Mouse (Mus musculus) limb, embryonic 12.5 days (tissue): ENCODE results near the gene Hrh1. TPM values are rescaled to one million over a fixed set of nuclear protein-coding genes. Genes with fewer than 3 reads are reported as not detected.

Source experiments
- ATAC-seq: fragments of 200-750 bp; cut with Nextera tagmentation; 2 replicates; pipeline ENCODE4 v1.8.0; 2017; ENCODE audit warnings: low read depth, moderate TSS enrichment; ENCODE audit not compliant: insufficient number of reproducible peaks, insufficient read depth, low FRiP score, low TSS enrichment
- H3K27ac ChIP-seq: fragments of 300-500 bp; sonication (generic); 2 replicates; pipeline ENCODE4 v1.5.1; 2016; ENCODE audit warnings: mild to moderate bottlenecking, moderate library complexity
- H3K27me3 ChIP-seq: fragments of 300-500 bp; sonication (generic); 2 replicates; pipeline ENCODE4 v1.6.1; 2016; ENCODE audit warnings: mild to moderate bottlenecking, moderate library complexity
- H3K36me3 ChIP-seq: fragments of 300-500 bp; sonication (generic); 2 replicates; pipeline ENCODE4 v1.6.1; 2016; ENCODE audit warnings: mild to moderate bottlenecking, moderate library complexity
- H3K4me1 ChIP-seq: fragments of 300-500 bp; sonication (generic); replicated peaks from 2 replicates; pipeline ENCODE4 v1.6.1; 2016
- H3K4me2 ChIP-seq: fragments of 300-500 bp; sonication (generic); 2 replicates; pipeline ENCODE4 v1.6.1; 2016; ENCODE audit warnings: mild to moderate bottlenecking, moderate library complexity
- H3K4me3 ChIP-seq: fragments of 300-500 bp; sonication (generic); replicated peaks from 2 replicates; pipeline ENCODE4 v1.5.1; 2016; ENCODE audit warnings: mild to moderate bottlenecking
- H3K9ac ChIP-seq: fragments of 300-500 bp; sonication (generic); replicated peaks from 2 replicates; pipeline ENCODE4 v1.6.1; 2016; ENCODE audit warnings: mild to moderate bottlenecking, moderate library complexity
- H3K9me3 ChIP-seq: fragments of 300-500 bp; sonication (generic); 2 replicates; pipeline ENCODE4 v1.6.1; 2016; ENCODE audit warnings: mild to moderate bottlenecking, moderate library complexity
- WGBS: fragments of 180-500 bp; shearing (Covaris S2); methylation state at CpG from one replicate; pipeline ENCODE4 v1.1.7; 2016; 5-methylcytosine and 5-hydroxymethylcytosine counted together
- polyA plus RNA-seq: library from polyadenylated mRNA; unstranded; fragments of >200 nt; fragmentation: Nextera tagmentation; extraction: Ambion mirVana; gene quantifications from 2 replicates; pipeline ENCODE4 v1.2.1, GENCODE M21; 2016

The Hrh1 gene
- polyA plus RNA-seq, 1 experiment from 2014 or later, result 0.11 TPM

- Histone ChIP-seq H3K9me3 (no peaks in the 10 kb centered on the region), H3K36me3 (no peaks in the 10 kb centered on the region), H3K27ac (no peak overlapping the region), H3K27me3 (peaks cover 37% of the 10 kb centered on the region), H3K4me3 (no peak overlapping the region), H3K4me2 (no peak overlapping the region), H3K4me1 (no peaks in the 10 kb centered on the region), H3K9ac (no peak overlapping the region)
- ATAC-seq, result no peak
- WGBS, result 79% methylated on average over 4 of the region's 4 CpGs
Observed at GRCm38 (mm10) chr6:114387855-114388254, 9.9 kb upstream of the Hrh1 start.

- no peak overlapping the region for H3K27ac ChIP-seq
- WGBS, result 72% methylated on average over 2 of the region's 2 CpGs
- no peak overlapping the region for H3K4me3 ChIP-seq
- ATAC-seq, result no peak
- peaks cover 52% of the 10 kb centered on the region for H3K27me3 ChIP-seq
- no peak overlapping the region for H3K4me2 ChIP-seq
- H3K9ac ChIP-seq, result no peak overlapping the region
- no peaks in the 10 kb centered on the region for H3K9me3 ChIP-seq
- H3K36me3 ChIP-seq, result no peaks in the 10 kb centered on the region
- H3K4me1 ChIP-seq, result no peaks in the 10 kb centered on the region
Observed at GRCm38 (mm10) chr6:114390129-114390528, 7.6 kb upstream of the Hrh1 start.

DNA sequence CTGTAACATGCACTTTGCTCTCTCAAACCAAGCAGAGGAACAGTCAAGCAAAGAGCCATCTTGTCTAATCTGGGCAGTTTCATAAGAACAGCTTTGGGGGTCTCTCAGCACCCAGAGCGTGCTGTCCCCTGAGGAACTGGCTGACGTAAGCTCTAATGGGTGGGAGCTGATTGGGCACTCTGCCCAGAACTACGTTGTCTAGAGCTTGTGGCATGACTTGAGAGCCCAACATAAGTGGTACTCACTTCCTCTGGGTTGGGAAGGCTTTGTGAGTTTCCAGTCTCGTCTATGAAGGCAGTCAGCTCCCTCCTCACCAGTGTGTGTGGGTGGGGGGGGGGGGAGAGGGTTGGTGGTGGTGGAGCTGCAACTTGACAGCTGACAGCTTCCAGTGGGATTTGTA is 2.8 kb upstream of the Hrh1 start:
- Histone ChIP-seq H3K4me3 (no peak overlapping the region), H3K27me3 (peaks cover 87% of the 10 kb centered on the region), H3K36me3 (no peaks in the 10 kb centered on the region), H3K27ac (no peak overlapping the region), H3K4me1 (peaks cover 9% of the 10 kb centered on the region), H3K9me3 (no peaks in the 10 kb centered on the region), H3K9ac (no peak overlapping the region), H3K4me2 (no peak overlapping the region)
- 69% methylated on average over 4 of the region's 4 CpGs for WGBS
- no peak for ATAC-seq

- ATAC-seq, result no peak
- H3K27ac ChIP-seq, result no peak overlapping the region
- WGBS, result 76% methylated on average over 4 of the region's 4 CpGs
- peaks cover 9% of the 10 kb centered on the region for H3K4me1 ChIP-seq
- H3K4me3 ChIP-seq, result no peak overlapping the region
- no peaks in the 10 kb centered on the region for H3K9me3 ChIP-seq
- no peak overlapping the region for H3K9ac ChIP-seq
- H3K4me2 ChIP-seq, result no peak overlapping the region
- H3K36me3 ChIP-seq, result no peaks in the 10 kb centered on the region
- H3K27me3 ChIP-seq, result peaks cover 90% of the 10 kb centered on the region
Observed at GRCm38 (mm10) chr6:114396605-114397004, 1.1 kb upstream of the Hrh1 start.

GRCm38 (mm10) chr6:114397280-114397679 is 456 bp upstream of the Hrh1 start:
- no peak for ATAC-seq
- H3K27ac ChIP-seq, result no peak overlapping the region
- H3K4me1 ChIP-seq, result peaks cover 9% of the 10 kb centered on the region
- 6% methylated on average over 11 of the region's 11 CpGs for WGBS
- peaks cover 5% of the 10 kb centered on the region for H3K9me3 ChIP-seq
- no peaks in the 10 kb centered on the region for H3K36me3 ChIP-seq
- H3K4me3 ChIP-seq, result peak overlapping the region; percentile 55
- H3K9ac ChIP-seq, result peak overlapping the region; percentile 54; the same call in 1 of the 2 replicates
- peaks cover 93% of the 10 kb centered on the region for H3K27me3 ChIP-seq
- peak overlapping the region; percentile 97 for H3K4me2 ChIP-seq

- peaks cover 13% of the 10 kb centered on the region for H3K4me1 ChIP-seq
- H3K36me3 ChIP-seq, result no peaks in the 10 kb centered on the region
- ATAC-seq, result no peak
- peaks cover 8% of the 10 kb centered on the region for H3K9me3 ChIP-seq
- H3K4me3 ChIP-seq, result peak overlapping the region; percentile 55
- H3K27me3 ChIP-seq, result peaks cover 85% of the 10 kb centered on the region
- 4% methylated on average over 9 of the region's 9 CpGs for WGBS
- no peak overlapping the region for H3K9ac ChIP-seq
- peak overlapping the region; percentile 97; the same call in 1 of the 2 replicates for H3K4me2 ChIP-seq
- H3K27ac ChIP-seq, result no peak overlapping the region
Observed at GRCm38 (mm10) chr6:114398626-114399025, 890 bp downstream of the Hrh1 start.

DNA sequence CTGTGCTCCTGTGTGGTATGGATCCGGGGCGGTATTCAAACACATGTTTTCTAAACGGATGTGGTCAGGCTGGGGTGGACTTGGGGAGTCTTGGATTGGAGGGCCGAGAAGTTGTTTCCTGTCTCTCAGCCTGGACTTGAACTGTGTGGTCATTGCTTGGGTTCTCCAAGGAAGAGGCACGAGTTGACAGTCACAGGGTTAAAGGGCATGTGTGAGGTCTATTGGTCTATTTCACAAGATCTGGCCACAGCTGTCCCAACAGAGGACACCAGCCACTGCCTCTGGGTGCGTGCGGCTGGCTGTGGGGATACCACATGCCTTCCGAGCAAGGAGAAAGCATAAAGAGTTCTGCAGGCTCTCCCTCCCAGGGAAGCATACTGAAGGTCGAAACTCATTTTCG is 2.7 kb downstream of the Hrh1 start:
- H3K4me1 ChIP-seq, result peaks cover 22% of the 10 kb centered on the region
- no peak for ATAC-seq
- no peak overlapping the region for H3K4me2 ChIP-seq
- no peak overlapping the region for H3K4me3 ChIP-seq
- H3K36me3 ChIP-seq, result no peaks in the 10 kb centered on the region
- no peak overlapping the region for H3K27ac ChIP-seq
- WGBS, result 79% methylated on average over 10 of the region's 10 CpGs
- peaks cover 8% of the 10 kb centered on the region for H3K9me3 ChIP-seq
- H3K27me3 ChIP-seq, result peaks cover 75% of the 10 kb centered on the region
- H3K9ac ChIP-seq, result no peak overlapping the region

DNA sequence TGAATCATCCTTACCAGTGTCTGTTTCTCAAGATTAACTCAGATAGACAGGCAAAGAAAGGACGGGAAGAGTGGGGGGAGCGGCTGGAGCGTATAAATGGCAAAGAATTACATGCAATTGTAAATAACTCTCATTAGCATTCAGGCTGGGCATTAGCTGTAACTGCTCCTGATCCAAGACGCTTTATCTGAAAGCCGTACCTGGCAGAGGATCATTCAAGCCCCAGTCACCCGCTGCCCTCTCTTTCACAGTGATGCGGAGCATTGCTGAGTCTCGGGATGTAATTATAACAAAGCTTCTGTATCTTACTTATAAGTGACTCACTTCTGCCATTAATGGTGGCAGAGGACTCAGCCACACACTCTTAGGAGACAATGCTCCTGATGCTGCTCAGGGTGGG is 3.1 kb downstream of the Hrh1 start:
- ATAC-seq, result no peak
- Histone ChIP-seq H3K4me3 (no peak overlapping the region), H3K27ac (no peak overlapping the region), H3K36me3 (no peaks in the 10 kb centered on the region), H3K4me2 (no peak overlapping the region), H3K4me1 (peaks cover 22% of the 10 kb centered on the region), H3K9me3 (peaks cover 8% of the 10 kb centered on the region), H3K9ac (no peak overlapping the region), H3K27me3 (peaks cover 70% of the 10 kb centered on the region)
- WGBS, result 89% methylated on average over 8 of the region's 8 CpGs

DNA sequence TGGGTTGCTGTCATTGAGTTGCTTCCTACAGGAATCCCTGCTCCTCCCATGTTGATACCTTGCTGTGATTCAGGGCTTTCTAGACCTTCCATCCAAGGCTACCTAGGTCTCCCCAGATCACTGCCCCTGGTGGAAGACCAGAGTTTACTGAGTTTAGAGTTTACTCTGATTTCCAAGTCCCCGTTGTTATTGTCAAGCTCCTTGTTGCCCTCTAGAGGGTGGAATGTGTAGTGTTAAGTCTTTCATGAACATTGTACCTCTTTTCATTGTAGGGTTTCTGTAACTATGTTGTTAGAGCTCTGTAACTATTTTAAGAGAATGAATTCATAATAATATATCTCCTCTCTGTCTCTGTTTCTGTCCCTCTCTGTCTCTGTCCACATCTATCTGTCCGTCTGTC is 4.4 kb downstream of the Hrh1 start:
- Histone ChIP-seq H3K9ac (no peak overlapping the region), H3K27ac (no peak overlapping the region), H3K36me3 (no peaks in the 10 kb centered on the region), H3K27me3 (peaks cover 57% of the 10 kb centered on the region), H3K4me2 (no peak overlapping the region), H3K4me1 (peaks cover 22% of the 10 kb centered on the region), H3K9me3 (peaks cover 8% of the 10 kb centered on the region), H3K4me3 (no peak overlapping the region)
- WGBS, result 88% methylated on average over 2 of the region's 2 CpGs
- ATAC-seq, result no peak

GRCm38 (mm10) chr6:114403632-114404031 is 5.9 kb downstream of the Hrh1 start:
- Histone ChIP-seq H3K27me3 (peaks cover 56% of the 10 kb centered on the region), H3K4me2 (no peak overlapping the region), H3K4me1 (peaks cover 13% of the 10 kb centered on the region; the same call in 1 of the 2 replicates), H3K36me3 (no peaks in the 10 kb centered on the region), H3K27ac (no peak overlapping the region), H3K9ac (no peak overlapping the region), H3K4me3 (no peak overlapping the region), H3K9me3 (peaks cover 8% of the 10 kb centered on the region)
- ATAC-seq, result no peak
- WGBS, result 27% methylated on average over 8 of the region's 8 CpGs

DNA sequence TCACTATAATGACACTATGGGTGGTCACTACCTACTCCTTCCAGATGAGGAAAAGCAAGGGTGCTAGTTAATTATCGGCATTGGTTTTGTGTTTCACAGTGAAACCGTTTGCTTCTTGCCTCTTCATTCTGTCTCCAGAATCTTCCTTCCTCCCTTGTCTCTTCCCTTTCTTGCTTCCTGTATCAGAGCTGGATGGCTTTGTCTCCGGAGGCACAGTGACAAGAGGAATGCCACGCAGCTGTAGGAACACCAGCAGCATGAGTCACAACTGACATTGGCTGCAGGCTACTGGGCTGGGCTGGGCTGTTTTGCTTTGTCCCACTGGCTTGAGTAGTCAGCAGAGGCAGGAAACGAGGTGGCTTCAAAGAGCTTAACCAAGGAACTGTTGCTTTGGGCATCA is 6.4 kb downstream of the Hrh1 start:
- Histone ChIP-seq H3K36me3 (no peaks in the 10 kb centered on the region), H3K9me3 (peaks cover 8% of the 10 kb centered on the region), H3K4me2 (no peak overlapping the region), H3K9ac (no peak overlapping the region), H3K4me1 (peaks cover 13% of the 10 kb centered on the region; the same call in 1 of the 2 replicates), H3K27me3 (peaks cover 56% of the 10 kb centered on the region), H3K27ac (no peak overlapping the region), H3K4me3 (no peak overlapping the region)
- WGBS, result 50% methylated on average over 5 of the region's 5 CpGs
- ATAC-seq, result no peak

- ATAC-seq, result no peak
Observed at GRCm38 (mm10) chr6:114404774-114405468, 7.2 kb downstream of the Hrh1 start.

More at GRCm38 (mm10) chr6:114404774-114405468, 7.2 kb downstream of the Hrh1 start:
- Histone ChIP-seq H3K4me1 (peaks cover 13% of the 10 kb centered on the region; the same call in 1 of the 2 replicates), H3K27me3 (peaks cover 50% of the 10 kb centered on the region), H3K9ac (no peak overlapping the region), H3K9me3 (peaks cover 8% of the 10 kb centered on the region), H3K4me3 (no peak overlapping the region), H3K36me3 (no peaks in the 10 kb centered on the region), H3K4me2 (no peak overlapping the region), H3K27ac (no peak overlapping the region)
- 57% methylated on average over 7 of the region's 7 CpGs for WGBS
